ENCODE assay signal across 23 mouse cellular contexts in the genomic region with DNA sequence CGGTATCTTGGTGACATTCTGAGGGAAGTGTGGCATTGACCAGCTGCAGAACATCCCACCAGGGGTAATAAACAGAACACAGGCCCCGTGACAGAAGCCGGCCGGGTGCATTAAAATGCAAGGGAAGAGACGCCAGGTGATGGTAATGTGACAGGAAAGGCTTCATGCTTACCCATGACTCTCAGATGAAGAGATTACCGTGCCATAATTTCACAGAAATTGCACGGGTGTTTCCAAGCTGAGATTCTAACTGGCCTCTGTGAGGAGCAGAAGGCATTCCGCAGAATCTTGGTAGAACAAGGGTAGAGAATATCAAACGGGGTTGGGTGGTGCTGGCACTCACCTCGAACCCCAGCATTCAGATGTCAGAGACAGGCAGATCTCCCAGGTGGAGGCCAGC.
DNase-seq lines count a peak whose midpoint lies in the region; ATAC-seq lines count a peak whose summit lies in the region.
"Had no signal": no experiment of that assay in that cellular context is flagged by ENCODE, and none has a peak within 500 bp of the region (broad histone marks: within the 10 kb centered on the region; RNA-seq: fewer than 3 reads in every experiment).

No protein-coding gene starts in this region.

- no peaks in the 10 kb centered on the region for H3K9me3 ChIP-seq in hindbrain, embryonic 13.5 days
- H3K9me3 ChIP-seq in hindbrain, embryonic 16.5 days (ENCODE audit: control insufficient read depth, low read length): no peaks in the 10 kb centered on the region
- H3K9me3 ChIP-seq: embryonic facial prominence, embryonic 15.5 days; forebrain, embryonic 10.5 days; heart, embryonic 13.5 days; hindbrain, embryonic 15.5 days; intestine, embryonic 15.5 days had no signal

- no peak overlapping the region for H3K4me3 ChIP-seq in hindbrain, embryonic 13.5 days
- H3K4me3 ChIP-seq in hindbrain, embryonic 16.5 days (ENCODE audit: low read length): no peak overlapping the region
- H3K4me3 ChIP-seq: embryonic facial prominence, embryonic 15.5 days; erythroblast, embryonic 14.5 days; forebrain, embryonic 10.5 days; heart, embryonic 13.5 days; hindbrain, embryonic 15.5 days; intestine, embryonic 15.5 days had no signal

- peak; percentile 48 for DNase-seq in thymus, postnatal 14 days
- DNase-seq in thymus, postnatal 10 days (ENCODE audit: low spot score in 2 of 2): no peak
- DNase-seq in thymus, postnatal 25 days: peak; percentile 56
- no peak for DNase-seq in layer of hippocampus, adult 8-10 months (ENCODE audit: low spot score in 2 of 2)
- DNase-seq: adrenal gland, adult 2 months; adrenal gland, postnatal 36 days; cerebellum, adult 2 months; cerebellum, postnatal 10 days; embryo, embryonic 11 days; gastrocnemius, postnatal 36 days; heart, postnatal 10 days had no signal

- H3K36me3 ChIP-seq in hindbrain, embryonic 13.5 days: no peaks in the 10 kb centered on the region
- H3K36me3 ChIP-seq in hindbrain, embryonic 16.5 days (ENCODE audit: control insufficient read depth, insufficient read depth, low read length): no peaks in the 10 kb centered on the region
- H3K36me3 ChIP-seq: embryonic facial prominence, embryonic 15.5 days; forebrain, embryonic 10.5 days; heart, embryonic 13.5 days; hindbrain, embryonic 15.5 days; intestine, embryonic 15.5 days had no signal

- H3K4me1 ChIP-seq in hindbrain, embryonic 13.5 days (replicated peaks): peaks cover 22% of the 10 kb centered on the region
- no peaks in the 10 kb centered on the region for H3K4me1 ChIP-seq in hindbrain, embryonic 16.5 days (ENCODE audit: control insufficient read depth, insufficient read depth, low read depth, low read length)
- H3K4me1 ChIP-seq: embryonic facial prominence, embryonic 15.5 days; intestine, embryonic 15.5 days had no signal

- ATAC-seq in activated CD4-positive, CD25-positive, alpha-beta regulatory T cell, adult 4 months: peak; percentile 25
- ATAC-seq in hindbrain, embryonic 13.5 days (ENCODE audit: low FRiP score): no peak
- ATAC-seq in hindbrain, embryonic 16.5 days: no peak
- ATAC-seq: forebrain, embryonic 14.5 days; intestine, embryonic 15.5 days; Patski had no signal

- H3K27me3 ChIP-seq in hindbrain, embryonic 13.5 days: no peaks in the 10 kb centered on the region
- no peaks in the 10 kb centered on the region for H3K27me3 ChIP-seq in hindbrain, embryonic 16.5 days (replicated peaks; ENCODE audit: control insufficient read depth, insufficient read depth, low read length)
- H3K27me3 ChIP-seq: CH12.LX; embryonic facial prominence, embryonic 15.5 days; heart, embryonic 13.5 days; hindbrain, embryonic 15.5 days; intestine, embryonic 15.5 days; Patski had no signal

- no peak overlapping the region for H3K4me2 ChIP-seq in hindbrain, embryonic 13.5 days
- H3K4me2 ChIP-seq in hindbrain, embryonic 16.5 days (ENCODE audit: low read length): no peak overlapping the region
- H3K4me2 ChIP-seq: embryonic facial prominence, embryonic 15.5 days; heart, embryonic 13.5 days; hindbrain, embryonic 15.5 days; intestine, embryonic 15.5 days had no signal

- no peak overlapping the region for H3K27ac ChIP-seq in hindbrain, embryonic 13.5 days
- no peak overlapping the region for H3K27ac ChIP-seq in hindbrain, embryonic 16.5 days (ENCODE audit: low read depth, low read length)
- H3K27ac ChIP-seq: embryonic facial prominence, embryonic 15.5 days; heart, embryonic 13.5 days; hindbrain, embryonic 15.5 days; intestine, embryonic 15.5 days had no signal

- no peak overlapping the region for H3K9ac ChIP-seq in hindbrain, embryonic 13.5 days
- H3K9ac ChIP-seq in hindbrain, embryonic 16.5 days (ENCODE audit: low read depth, low read length): no peak overlapping the region
- H3K9ac ChIP-seq: embryonic facial prominence, embryonic 15.5 days; heart, embryonic 13.5 days; hindbrain, embryonic 15.5 days; intestine, embryonic 15.5 days had no signal

- WGBS in hindbrain, embryonic 13.5 days: 79% methylated on average over 10 of the region's 10 CpGs
- 71% methylated on average over 10 of the region's 10 CpGs for WGBS in hindbrain, embryonic 16.5 days

Comparison
In these comparisons a context has a peak if more than half of its experiments do, and no peak if none do; other contexts are left out.
1. DNase-seq: peak in thymus, postnatal 14 days (single experiment) and thymus, postnatal 25 days (single experiment); none in thymus, postnatal 10 days (0 of 2) and layer of hippocampus, adult 8-10 months (0 of 2).